Mouse (Mus musculus) left cerebral cortex, adult 11 months (tissue): ENCODE measurements around the gene Otop2.

Source experiments
- DNase-seq: peaks from one replicate; pipeline ENCODE4 v3.0.0; 2022; ENCODE audit warnings: low spot score

Otop2 gene

DNA sequence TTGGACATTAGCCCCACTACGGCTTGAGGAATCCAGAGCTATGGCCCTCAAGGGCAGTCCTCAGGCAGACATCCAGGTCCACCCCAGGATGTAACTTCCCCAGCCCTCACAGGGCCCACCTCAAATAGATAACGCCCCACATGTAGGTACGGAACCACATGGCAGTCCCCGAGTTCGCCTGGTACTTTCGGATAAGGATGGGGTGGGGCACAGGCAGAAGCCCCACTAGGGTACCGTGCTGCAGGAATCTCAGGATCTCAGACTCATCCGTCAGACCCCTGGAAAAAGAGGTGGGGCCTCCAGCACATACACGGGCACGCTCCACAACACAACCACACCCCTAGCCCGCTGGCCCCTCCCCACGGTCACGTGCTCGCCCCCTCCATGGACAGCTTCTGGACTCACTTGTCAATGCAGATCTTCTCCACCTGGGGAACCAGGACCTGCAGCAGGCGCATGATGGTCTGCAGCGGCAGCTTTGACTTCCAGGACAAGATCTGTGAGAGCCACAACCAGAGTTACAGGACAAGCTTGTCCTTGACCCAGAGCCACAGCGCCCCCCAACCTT lies 41.8 kb downstream of the Otop2 start:
- no peak for DNase-seq

GRCm38 (mm10) chr11:115349976-115350375 lies 43.0 kb downstream of the Otop2 start:
- no peak for DNase-seq

DNA sequence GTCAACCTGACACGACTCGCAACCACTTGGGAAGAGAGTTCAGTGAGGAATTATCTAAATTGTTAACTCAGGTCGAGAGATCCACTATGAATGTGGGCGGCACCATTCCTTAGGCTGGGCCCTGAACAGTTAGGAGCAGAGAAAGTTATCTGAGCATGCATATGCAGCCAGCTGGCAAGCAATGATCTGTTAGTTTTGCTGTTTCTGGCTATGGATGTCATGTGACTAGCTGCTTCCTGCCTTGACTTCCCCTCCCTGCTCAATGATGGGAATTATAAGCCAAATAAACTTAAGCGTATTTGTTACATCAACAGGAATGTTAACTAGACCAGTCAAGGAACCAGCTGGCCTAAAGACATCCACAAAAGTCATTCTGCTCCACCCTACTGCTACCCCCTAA lies 46.4 kb downstream of the Otop2 start:
- no peak for DNase-seq

DNA sequence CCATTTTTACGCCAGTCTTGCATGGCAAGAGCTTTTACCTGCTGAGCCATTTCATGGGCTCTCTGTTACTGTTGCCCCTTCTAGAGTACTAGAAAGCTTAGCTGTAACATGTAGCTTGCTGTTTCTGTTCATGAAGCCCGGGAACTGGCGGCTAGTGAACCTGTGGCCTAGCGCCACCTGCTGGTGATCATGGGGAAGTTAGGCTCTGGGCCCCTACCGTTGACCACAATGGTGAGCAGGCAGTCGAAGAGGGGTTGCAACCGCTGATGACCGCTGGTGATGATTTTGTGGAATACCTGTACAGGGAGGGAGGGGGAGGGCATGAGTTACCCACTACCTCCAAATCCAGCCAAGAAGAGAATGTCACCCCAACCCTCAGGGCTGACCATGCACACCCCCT lies 47.2 kb downstream of the Otop2 start:
- no peak for DNase-seq

DNA sequence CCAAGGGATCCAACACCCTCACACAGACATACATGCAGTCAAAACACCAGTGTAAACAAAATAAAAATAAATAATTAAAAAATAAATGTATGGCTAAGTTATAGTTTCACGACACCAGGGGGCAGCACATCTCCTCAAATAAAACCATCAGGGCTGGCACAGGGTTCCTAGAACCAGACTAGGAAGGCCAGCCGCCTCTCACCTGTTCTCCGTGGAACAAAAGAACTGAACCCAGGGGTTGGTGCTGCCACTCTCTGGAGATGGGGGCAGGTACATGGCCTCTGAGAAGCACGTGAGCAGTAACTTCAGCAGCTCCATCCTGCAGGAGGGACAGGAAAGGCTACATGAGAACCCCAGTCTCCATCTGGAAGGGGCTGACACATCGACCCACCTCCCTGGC lies 51.5 kb downstream of the Otop2 start:
- no peak for DNase-seq

GRCm38 (mm10) chr11:115359293-115359692 lies 52.3 kb downstream of the Otop2 start:
- DNase-seq, result no peak

GRCm38 (mm10) chr11:115359726-115360125 lies 52.8 kb downstream of the Otop2 start:
- DNase-seq, result no peak

GRCm38 (mm10) chr11:115364136-115364535 lies 57.2 kb downstream of the Otop2 start:
- no peak for DNase-seq

DNA sequence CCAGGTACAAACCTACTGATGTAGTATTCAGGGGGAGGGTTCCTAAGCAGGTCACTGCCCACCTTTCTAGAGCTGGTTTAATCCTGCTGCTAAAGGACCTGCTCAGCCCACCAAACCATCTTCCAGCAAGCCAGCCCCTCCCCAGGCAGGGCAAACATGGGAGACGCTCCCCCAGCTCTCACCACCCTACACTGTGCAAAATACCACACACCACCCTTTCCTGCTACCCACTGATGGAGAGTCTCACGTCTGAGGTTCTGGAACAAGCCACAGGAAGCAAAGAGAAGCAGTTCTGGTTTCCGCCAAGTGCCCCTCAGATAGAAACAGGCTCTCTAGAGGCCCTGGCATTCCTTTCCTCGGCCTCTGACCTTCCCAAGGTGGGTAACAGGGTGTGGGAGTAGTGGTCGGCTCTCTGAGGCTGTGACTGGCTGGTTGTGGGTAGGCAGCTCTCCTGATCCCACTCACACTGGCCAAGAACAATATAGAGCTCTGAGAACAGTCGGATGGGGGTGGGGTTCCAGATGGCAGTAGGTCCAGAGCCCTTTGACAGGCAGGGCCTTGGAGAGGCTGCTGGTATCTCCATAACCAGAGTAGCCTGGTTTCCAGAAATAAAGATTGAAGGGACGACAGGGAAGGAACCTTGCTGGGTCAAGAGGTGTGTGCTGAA lies 59.2 kb downstream of the Otop2 start:
- DNase-seq, result no peak

DNA sequence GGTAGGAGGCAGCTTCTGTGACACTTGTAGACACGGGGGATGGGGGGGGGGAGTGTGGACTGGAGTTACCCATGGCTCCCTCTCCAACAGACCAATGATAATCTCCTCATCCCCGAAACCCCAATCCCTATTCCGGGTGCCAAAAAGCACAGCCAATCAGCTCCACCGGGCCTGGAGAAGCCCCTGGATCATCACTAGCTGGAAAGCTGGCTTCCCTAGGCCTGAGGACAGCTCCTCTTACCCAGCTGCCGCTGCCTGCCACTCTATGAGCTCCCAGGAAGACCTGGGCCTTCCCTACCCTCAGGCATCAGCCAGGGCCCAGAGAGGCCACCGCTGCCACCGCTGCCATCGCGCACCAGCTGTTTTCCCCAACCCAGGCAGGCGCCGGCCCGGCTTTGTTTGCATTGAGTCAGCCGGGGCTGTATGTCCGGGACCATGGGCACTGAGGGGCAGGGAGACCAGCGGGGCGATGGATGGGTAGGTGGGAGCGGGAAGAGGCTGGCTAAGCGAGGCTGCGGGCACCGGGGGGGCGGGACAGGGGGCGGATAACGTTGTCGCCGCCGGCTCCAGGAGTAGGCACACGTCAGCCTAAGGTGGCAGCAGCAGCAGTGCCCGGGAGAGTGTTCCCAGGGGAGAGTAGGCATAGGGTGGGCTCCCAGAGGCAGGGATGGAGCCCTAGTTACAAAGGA lies 59.9 kb downstream of the Otop2 start:
- DNase-seq, result peak; percentile 72

DNA sequence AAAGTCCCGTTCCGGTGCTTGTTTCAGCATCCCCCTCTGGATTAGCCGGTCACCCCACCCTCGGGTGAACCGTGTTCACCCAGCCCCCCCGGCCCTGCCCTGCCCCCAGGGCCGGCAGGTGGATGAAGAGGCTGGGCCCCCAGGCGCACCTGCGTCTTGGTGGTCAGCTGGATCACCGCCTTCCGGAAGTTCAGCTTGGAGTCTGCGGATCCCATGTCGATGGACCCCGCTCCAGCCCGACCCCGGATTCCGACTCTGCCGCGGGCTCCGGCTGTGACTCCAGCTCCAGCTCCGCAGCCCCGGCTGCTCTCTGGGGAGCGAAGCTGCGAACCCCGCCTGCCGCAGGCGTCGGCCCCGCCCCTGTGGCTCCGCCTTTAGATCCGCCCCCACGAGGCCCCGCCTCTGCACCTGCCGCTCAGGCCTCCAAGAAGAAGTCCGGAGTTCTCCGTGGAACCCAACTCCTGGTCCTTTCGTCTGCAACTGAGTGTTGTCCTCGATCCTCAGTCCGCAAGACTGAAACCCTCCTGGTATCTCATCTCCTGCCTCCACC lies 60.5 kb downstream of the Otop2 start, which contains the start of gene Hid1:
Gene Hid1 (minus strand): TSS at position 362 of the 550 bp plus-strand sequence.
- DNase-seq, result peak; percentile 79

- no peak for DNase-seq
Observed at GRCm38 (mm10) chr11:115370368-115370767, 63.4 kb downstream of the Otop2 start.

DNA sequence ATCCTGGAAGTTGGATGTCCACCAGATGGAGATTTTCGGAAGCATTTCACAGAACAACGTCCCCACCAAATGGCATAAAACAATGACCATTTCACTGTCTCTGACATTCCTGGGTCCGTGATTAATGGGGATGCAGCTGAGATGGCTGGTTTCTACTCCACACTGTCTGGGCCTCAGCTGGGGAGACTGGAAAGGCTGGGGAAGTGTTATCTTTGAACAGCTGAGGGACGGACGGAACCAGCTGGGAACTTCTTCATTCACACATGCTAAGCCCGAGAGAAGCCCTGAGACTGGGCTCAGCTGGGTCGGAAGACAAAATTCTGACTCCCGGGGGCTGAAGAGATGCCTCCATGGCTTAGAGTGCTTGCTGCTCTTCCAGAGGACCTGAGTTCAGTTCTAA lies 64.4 kb downstream of the Otop2 start:
- DNase-seq, result no peak

DNA sequence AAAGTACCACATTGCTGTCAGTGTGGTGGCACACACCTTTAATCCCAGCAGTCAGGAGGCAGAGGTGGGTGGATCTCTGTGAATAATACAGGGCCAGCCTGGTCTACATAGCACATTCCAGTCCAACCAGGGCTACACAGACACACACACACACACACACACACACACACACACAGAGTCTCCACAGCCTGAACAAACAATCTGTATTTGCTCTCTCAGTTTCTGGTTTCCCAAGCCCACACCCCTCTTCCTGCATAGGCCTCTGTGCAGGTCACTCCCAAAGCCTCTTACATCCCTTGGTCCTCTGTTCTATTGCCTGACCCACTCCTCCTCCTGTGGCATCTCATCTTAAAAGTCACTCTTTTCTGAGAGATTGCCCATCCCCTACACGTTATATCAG lies 65.1 kb downstream of the Otop2 start:
- no peak for DNase-seq

DNA sequence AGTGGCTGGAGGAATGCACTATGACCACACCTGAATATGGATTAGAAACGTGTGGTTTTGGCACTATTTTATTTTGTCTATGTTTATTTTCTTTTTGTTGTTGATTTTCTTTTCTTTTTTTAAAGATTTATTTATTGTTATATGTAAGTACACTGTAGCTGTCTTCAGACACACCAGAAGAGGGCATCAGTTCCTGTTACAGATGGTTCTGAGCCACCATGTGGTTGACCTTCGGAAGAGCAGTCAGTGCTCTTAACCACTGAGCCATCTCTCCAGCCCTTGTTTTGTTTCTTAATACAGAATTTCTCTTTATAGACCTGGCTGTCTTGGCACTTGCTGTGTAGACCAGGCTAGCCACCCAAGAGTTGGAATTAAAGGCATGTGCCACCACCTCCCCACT lies 65.8 kb downstream of the Otop2 start:
- DNase-seq, result no peak

GRCm38 (mm10) chr11:115373805-115374694 lies 67.1 kb downstream of the Otop2 start:
- DNase-seq, result peak; percentile 72

DNA sequence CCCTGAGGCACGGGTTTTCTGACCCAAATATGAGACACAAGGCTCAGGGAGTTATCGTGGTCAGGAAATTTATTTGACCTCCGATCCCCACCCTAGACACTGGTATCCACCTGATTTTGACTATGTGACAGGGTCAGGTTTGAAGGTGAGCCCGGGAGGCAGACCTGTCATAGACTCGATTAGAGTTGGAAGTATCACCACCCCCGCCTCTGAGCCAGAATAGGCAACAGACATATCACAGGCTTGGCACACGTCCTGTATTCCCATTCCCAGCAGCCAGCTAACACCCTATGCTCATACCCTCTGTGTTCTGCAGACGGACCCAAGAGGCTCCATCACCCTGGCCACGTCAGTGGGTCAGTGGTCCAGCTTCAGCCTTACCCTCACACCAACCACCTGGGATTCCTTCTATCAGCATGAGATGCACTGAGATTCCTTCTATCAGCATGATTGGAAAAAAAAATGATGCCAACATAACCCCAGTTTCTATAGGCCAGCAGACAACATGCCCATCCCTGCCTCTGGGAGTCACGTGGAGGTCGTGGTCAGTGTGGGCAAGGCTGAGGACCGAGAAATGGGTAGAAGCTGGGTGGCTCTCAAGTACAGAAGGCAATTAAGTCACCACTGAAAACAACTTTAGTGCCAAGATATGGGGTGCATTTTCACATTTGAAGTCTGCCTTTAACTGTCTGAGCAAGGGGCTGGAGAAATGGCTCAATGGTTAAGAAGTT lies 67.9 kb downstream of the Otop2 start:
- no peak for DNase-seq

DNA sequence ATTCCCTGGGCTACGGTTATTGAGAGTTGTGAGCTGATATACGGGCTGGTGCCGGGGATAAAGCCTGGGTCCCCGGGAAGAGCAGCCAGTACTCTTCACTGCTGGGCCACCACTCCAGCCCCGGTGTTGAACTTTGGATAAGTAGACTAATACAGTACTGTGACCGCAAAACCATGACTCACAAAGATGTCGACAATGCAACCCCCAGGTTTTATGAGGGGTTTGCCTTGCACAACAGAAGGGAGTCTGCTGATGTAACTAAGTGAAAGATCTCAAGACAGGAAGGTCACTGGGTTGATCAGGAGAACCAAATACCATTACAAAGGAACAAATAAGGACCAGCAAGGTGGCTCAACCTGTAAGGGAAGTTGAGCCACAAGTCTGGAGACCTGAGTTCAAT lies 69.8 kb downstream of the Otop2 start:
- DNase-seq, result no peak

DNA sequence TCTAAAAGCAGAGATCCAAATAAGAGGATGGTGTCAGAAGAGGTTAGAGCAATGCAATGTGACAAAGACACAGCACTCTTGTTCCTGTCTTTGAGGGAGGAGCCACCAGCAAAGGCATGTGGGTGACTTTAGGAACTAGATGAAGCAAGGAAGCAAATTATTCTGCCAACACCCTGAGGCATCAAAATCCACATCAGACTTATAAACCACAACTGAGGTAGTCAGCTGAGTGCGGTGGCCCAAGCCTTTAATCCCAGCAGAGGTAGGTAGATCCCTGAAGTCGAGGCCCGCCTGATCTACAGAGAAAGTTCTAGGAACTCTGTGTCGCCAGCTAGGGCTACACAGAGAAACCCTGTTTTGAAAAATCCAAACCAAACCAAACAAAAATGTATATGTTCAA lies 70.3 kb downstream of the Otop2 start:
- DNase-seq, result no peak

- DNase-seq, result no peak
Observed at GRCm38 (mm10) chr11:115377854-115378253, 70.9 kb downstream of the Otop2 start.

DNA sequence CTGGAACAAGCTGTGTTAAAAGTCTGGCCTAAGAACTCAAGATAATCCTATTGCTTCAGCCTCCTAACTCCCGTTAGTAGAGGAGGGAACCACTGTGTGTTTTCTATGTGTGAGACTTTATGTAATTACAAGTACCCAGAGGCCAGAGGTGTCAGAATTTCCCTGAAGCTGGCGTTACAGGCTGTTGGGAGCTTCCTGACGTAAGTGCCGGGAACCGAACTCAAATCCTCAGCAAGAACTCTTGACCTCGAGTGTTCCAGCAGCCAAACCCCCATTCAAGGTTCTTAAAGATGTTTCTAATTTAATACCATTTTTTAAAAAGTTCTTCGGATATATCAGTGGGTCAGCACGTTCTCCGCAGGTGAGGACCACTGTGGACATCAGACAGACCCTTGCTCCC lies 74.3 kb downstream of the Otop2 start:
- DNase-seq, result no peak
